Mouse (Mus musculus): ENCODE measurements around the gene Jhy.
A peak's percentile ranks its signal among the peaks of the same experiment; 100 is the strongest.

Gene Jhy

GRCm38 (mm10) chr9:40963586-40964417 is at the start of gene Jhy:
TSS of gene Jhy (minus strand) at chr9:40964118.
- DNase-seq (ENCODE audit: low spot score) = peak; percentile 9

GRCm38 (mm10) chr9:41012456-41012855 is 48.5 kb upstream of the Jhy start:
- DNase-seq (ENCODE audit: low spot score) = no peak

DNA sequence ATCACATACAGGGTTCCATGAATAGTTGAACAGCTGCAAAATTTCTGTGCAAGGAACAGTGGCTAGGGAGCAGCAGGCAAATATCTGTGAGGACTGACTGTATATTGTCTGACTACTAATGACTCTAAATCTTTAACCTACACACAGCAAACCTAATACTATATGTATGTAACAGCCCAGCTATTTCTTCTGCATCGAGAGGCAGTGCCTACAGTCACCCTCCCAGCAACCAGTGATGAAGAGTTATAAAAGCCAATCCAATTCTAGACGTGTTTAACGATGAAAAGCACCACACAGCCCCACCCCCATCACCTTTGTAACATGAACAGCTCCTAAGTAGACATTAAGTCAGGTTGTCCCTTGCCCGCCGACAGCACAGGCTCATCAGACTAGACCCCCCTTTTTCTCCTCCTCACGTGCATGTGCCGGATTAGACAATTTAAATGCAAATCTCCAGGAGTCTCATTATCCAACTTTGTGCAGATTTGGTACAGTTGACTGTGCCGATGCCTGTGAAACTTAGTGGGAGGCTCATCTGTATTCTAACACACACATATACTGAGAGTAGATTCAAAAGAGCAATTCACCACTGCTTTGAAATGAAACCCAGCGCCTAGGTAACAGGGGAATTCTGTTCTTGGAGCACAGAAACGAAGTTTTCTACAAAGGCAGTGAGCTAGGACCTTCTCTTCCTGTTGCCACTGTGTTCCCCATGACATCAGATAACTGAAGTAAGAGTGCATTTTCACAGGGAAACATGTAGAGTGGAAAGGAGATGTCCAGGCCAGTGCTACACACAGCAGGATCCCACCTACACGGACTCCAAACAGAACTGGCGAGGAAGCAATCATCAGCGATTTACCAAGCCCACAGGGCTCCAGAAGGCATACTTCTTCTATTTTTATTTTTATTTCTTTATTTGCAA is 47.9 kb upstream of the Jhy start:
- no peak for DNase-seq (ENCODE audit: low spot score)

DNA sequence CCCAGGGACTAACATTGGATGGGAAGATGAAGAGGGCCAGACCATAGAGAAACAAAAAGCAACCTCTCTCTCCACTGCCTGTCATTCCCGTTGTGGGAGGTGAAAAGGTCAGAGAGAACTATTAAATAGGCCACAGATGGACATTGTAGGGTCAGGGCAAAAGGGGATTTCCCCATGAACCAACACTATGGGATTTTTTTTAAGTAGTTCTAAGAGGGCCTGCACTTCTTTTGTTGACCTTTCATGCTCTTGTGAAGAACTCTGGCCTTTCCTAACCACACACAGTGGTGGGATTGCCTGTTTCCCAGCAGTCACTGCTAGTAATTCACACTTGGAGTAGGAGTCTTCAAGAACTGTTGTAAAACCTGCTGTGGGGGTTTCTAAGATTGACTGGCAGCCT is 43.9 kb upstream of the Jhy start:
- DNase-seq (ENCODE audit: low spot score) = no peak

DNA sequence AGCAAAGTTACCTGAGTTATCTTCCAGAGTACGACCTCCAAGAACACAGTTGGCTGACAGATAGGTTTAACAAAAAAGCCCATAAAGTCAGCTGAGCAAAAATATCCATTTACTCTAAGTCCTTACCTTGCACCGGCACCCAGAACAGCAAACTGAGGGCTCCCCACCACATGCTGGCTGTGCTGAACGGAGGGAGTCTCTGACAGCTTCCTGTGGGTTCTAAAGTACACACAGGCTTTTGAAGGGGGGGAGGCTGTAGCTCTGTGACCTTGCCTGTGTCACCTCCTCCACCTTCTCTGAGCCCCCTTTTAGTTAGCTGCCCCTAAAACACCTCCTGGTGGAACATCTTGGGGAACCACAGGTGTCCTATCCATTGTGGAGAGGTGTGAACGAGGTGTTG is 40.5 kb upstream of the Jhy start, which contains the start of gene Crtam:
Gene Crtam (minus strand): TSS at position 214 of the 400 bp plus-strand sequence.
- no peak for DNase-seq (ENCODE audit: low spot score)

- no peak for DNase-seq (ENCODE audit: low spot score)
These were observed 33.3 kb upstream of the Jhy start for GRCm38 (mm10) chr9:40997116-40997779.

- no peak for DNase-seq (ENCODE audit: low spot score)
These were observed 30.2 kb upstream of the Jhy start for GRCm38 (mm10) chr9:40994075-40994474.

- no peak for DNase-seq (ENCODE audit: low spot score)
These were observed 27.6 kb upstream of the Jhy start for GRCm38 (mm10) chr9:40991511-40991910.

DNA sequence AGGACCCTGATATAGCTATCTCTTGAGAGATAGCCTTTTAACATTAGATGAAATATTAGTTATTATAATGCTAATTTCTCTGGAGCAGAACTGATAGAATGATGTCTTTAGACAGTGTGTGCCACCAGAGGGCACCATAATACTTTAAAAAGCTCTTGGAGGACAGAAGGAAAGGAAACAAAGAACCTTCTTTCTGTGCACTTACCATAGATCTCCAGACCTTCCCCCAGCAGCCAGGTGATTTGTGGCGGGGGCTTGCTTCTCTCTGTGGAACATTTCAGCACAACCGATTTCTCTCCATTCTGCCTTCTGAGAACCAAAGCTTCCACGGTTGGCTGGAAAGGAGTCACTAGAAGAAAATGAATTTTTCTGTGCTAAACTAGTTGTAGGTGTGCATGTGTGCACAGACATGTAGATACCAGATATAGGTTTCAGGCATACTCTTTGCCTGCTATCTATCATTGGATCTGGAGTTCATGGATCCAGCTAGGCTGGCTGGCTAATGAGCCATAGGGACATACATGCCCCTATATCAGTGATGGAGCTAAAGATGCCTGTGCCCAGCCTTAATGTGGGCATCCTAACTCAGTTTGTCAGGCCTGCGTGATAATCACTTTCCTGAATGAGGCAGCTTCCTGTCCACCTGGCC is 26.1 kb upstream of the Jhy start:
- DNase-seq (ENCODE audit: low spot score) = no peak

- DNase-seq (ENCODE audit: low spot score) = no peak
These were observed 20.4 kb upstream of the Jhy start for GRCm38 (mm10) chr9:40984313-40984712.

GRCm38 (mm10) chr9:40983758-40984157 is 19.8 kb upstream of the Jhy start:
- DNase-seq (ENCODE audit: low spot score) = no peak

DNA sequence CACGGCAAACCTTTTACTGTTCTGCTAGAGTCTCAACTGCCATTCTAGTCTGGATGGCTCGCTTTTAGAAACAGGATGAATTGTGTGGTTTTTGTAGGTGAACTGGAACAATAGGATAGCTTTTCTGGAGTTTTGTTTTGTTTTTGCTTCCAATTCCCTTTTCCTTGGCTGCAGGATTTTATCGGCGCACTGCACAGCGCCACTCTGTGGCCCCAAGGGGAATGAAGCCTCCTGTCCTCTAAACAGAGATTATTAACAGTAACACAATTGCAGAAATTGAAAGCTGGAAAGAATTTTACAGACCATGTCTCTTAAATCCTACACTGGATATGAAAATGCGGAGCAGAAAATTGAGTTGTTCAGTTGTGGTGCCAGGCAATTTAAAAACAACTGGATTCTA is 18.6 kb upstream of the Jhy start:
- DNase-seq (ENCODE audit: low spot score) = no peak

DNA sequence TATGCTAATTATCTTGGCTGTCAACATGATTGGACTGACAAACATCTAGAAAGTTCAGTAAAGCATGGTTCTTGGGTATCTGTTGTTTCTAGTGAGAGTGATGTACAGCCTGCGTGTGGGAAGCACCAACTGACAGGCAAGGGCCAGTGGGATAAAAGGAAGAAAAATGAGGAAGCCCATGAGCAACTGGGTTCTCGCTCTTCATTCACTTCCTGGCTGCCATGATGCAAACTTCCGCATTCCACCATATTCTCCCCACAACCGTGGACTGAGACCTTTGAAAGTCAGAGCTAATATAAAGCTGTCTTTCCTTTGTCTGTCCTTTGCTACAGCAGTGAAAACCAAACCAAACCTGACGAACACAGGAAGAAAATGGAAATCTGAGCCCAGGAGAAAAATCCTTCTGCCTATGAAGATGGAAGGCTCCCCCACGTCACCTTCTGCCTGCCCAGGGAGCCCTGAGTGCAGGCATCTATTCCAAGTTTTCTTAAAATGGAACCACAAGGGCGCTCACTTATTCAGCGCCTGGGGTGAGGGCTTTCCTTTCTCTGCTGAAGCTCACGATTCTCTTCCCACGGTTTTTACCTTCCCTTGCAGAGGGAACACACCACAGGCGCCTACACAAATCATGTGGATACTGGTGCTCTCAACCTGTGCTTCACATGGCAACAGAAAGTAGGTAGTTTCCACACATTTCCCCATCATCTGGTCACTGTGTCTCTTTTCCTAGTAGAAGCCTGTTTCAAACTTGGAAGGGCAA is 10.3 kb upstream of the Jhy start:
- DNase-seq (ENCODE audit: low spot score) = peak; percentile 15

DNA sequence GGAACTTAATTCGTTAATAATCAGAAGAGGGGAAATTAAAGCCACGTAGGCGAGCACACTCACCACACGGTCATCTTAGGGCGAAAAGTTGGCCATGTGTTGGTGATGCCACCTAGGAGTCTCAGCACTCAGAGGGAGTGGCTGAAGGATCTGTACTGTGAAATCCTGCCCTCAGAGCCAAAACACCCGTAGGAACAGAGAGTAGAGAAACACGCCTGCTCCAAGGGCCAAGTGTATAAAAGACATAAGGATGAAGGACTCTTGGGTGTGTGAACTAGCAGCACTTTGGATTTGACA is 448 bp upstream of the Jhy start:
- no peak for DNase-seq (ENCODE audit: low spot score)

GRCm38 (mm10) chr9:40961401-40961800 is 2.5 kb downstream of the Jhy start:
- DNase-seq (ENCODE audit: low spot score) = no peak

- DNase-seq (ENCODE audit: low spot score) = no peak
These were observed 14.8 kb downstream of the Jhy start for GRCm38 (mm10) chr9:40949039-40949615.

GRCm38 (mm10) chr9:40948473-40948872 is 15.4 kb downstream of the Jhy start:
- DNase-seq (ENCODE audit: low spot score) = no peak

DNA sequence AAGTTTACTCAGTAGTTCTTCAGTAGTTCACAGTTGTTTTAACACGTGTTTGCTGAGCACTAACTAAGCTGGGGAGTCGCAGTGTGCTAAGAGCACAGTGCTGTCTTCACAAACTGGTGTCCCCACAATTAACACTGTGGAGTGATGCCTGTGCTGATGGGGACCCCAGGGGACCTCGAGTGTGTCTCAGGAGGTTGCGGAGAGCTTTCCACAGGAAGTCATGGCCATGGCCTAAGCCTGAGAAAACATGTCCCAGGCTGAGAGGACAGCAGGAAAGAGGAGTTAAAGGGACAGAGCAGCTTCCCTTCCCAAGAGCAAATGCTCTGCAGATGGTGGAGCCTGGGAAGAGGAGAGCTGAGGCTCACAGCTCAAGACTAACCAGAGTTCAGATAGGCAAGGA is 16.8 kb downstream of the Jhy start:
- DNase-seq (ENCODE audit: low spot score) = no peak

DNA sequence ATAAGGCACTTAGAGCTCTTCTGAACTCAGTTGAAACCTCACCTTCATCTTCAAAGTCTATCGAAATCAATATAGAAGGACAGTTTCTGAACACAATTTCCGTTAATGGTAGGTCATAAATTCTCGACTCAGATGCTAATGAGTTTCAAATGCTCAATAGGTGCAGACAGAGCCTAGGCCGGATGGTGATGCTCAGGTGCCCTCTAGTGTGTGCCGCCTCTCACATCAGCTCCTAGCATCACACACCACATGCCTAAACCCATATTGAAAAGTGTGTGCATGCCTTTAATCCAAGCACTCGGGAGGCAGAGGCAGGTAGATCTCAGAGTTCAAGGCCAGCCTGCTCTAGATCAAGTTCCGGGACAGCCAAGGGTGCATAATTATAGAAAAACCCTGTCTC is 26.5 kb downstream of the Jhy start:
- no peak for DNase-seq (ENCODE audit: low spot score)

DNA sequence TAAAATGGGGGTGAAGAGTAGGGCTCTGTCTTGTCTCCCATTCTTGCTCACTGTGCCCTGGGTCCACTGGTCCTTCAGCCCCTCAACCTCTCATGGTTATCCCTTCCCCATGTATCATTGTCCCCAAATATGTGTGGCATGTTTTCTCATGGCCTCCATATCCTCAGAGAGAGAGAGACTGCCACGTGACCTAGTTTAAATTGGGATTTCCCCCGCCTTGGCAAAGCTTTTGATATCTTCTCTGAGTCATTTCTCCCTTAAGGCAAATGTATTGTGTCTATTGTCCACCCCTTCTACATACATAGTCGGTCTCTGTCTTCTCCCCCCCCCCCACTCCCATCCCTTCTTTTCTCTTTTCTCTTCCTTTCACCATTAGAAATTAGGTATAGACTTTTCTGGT is 30.6 kb downstream of the Jhy start:
- no peak for DNase-seq (ENCODE audit: low spot score)

- DNase-seq (ENCODE audit: low spot score) = no peak
These were observed 36.5 kb downstream of the Jhy start for GRCm38 (mm10) chr9:40927351-40927980.

Data from testis, postnatal 14 days (tissue).